Mouse (Mus musculus) layer of hippocampus, adult 8-10 months (tissue): ENCODE measurements around the gene Colec11. TPM values are rescaled to one million over a fixed set of nuclear protein-coding genes. Genes with fewer than 3 reads are reported as not detected.

ENCODE experiments used
- DNase-seq, 2 experiments: peaks; one replicate each; pipeline ENCODE4 v3.0.0; 2022; ENCODE audit warnings: low spot score in 2 of 2
- total RNA-seq, 4 experiments: library from RNA; stranded (reverse); gene quantifications; 2 replicates each; pipeline ENCODE4 v1.2.4; 2022

Colec11 gene
- total RNA-seq: under 1 TPM; 0.55 to 0.85 (median 0.62) TPM

DNA sequence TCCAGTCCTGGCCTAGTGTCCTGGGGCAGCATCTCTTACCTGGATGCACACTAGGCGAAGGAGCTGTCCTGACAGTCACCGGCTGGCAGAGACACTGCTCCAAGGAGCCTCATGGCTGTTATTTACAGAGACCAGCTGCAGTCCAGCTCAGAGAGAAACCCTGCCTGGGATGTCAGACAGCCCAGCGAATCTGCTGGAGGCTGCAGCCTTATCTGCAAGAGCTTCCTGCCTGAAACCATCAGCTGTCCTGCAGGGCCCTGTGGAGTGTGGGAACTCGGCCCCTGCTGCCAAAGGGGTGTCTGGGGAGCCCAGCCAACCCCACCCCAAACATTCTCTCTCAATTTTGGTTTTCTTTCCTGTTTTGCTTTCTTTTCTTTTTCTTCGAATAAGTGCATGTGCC, at the start of gene Colec11:
TSS of gene Colec11 (minus strand) at position 183 of the 400 bp plus-strand sequence.
- DNase-seq: no peak

DNA sequence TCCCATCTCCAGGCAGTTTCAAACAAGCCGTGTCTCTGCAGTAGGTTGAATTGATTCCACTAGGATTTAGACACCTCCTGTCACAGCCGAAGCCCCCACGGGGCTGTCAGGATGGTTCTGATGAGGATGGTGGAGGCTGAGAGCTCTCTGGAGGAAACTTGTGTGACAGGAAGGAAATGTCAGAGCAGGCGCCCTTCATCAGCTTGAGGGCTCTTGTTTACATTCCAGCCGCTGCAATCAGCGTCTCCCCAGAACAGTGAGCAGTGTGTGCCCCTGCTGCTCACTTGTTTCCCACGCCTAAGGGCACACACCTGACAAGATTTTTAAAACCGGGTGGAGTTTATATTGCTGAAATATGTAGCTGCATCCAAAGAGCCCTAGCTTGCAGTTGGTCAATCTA, 44.1 kb upstream of the Colec11 start:
- DNase-seq: no peak

DNA sequence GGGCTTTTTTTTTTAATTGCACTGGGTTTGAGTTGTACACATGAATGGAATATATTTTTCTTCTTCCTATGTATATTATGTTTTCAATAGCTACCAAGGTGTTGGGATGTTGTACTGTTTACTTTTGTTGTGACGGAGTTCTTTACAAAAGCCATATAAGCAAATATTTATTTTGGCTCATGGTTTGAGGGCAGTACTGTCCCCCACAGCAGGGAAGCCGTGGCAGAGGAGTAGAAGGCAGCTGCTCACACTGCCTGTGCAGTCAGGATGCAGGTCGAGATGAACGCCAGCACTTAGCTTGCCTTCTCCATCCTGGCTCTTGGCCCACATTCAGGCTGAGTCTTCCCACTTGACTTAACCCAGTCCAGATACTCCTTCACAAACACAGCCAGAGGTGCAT, 43.6 kb upstream of the Colec11 start:
- no peak for DNase-seq

DNA sequence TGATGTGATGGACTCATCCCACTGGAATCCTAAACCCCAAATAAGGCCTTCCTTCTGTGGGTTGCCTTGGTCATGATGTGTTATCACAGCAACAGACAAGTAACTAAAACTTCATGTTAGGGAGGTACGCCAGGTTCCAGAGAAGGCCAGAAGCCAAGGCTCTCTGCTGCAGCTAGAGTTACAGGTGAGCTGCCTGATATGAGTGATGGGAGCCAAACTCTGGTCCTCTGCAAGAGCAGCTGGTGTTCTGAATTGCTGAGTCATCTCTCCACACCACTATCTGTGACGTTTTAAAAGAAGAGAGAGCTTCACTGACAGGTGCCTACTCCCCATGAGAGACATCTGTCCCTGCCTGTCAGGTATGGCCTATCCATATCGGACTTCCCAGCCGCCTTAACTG, 39.5 kb upstream of the Colec11 start:
- no peak for DNase-seq

DNA sequence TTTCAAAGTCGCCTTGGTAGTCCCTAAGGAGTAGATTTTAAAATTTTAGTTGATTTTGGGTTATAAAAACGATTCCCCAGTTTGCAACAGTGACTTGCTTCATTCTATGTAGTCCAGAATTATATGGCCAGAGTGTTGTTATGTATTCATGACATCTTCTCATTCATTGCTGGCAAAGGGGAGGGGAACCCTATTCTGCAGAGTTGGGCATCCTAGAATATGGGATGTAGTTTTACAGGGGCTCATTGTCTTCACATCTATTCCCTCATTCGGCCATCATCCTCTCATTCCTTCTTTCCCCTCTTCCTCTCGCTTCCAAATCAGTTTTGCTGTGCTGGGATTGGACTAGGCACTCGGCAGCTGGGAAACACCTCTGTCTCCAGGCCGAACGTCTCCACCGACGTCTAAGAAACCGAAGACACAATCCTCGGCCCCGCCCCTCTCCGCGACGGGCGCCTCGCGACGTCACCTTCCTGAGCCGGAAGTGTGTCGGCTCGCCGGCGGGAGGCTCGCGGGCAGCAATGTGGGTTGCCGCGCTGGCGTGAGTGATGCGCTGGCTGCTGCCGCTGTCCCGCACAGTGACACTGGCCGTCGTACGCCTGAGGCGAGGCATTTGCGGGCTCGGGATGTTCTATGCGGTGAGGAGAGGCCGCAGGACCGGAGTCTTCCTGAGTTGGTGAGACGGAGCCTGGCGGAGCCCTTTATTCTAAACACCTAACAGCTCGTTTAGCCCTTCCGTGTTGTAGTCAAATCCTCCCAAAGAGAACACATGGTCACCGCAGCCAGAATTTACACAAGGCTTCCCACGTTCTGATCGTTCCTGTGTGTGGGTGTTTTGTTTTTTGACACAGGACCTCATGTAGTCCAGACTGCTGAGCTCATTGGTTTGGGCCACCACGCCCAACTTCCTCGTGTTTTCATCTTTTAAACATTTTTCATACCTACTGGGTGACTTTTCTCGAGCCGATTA, 26.2 kb upstream of the Colec11 start, which contains the start of gene Rnaseh1:
TSS of gene Rnaseh1 (plus strand) at position 462 of the 970 bp plus-strand sequence.
- peak; percentile 83 to 87 for DNase-seq

DNA sequence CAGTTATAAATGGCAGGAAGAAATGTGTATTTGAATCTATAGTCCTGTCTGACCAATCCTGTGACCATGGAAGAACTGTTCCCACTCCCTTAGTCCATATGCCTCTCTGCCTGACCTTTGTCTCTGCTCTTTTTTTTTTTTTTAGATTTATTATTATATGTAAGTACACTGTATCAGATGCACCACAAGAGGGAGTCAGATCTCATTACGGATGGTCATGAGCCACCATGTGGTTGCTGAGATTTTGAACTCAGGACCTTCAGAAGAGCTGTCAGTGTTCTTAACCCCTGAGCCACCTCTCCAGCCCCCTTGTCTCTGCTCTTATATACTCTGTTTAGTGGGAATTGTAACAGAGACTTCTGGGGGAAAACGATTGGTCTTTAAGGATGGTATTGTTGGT, 15.6 kb upstream of the Colec11 start:
- DNase-seq: no peak

DNA sequence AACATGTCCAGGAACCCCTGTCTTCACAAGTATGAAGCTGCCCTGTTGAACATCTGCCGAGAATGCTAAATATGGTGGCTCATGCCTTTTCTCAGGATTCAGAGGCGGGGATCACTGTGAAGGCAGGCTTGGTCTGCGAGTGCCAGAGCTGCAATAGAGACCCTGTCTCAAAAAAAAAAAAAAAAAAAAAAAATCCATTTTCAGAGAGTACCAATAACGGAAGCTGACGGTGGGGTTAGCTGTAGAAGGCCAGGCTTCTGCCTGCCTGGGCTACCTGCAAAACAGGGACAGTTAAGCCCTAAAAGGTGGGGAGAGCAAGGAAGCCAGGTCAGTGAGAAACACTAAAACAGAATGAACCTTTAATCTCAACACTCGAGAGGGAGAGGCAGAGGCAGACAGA, 13.4 kb upstream of the Colec11 start:
- no peak for DNase-seq

DNA sequence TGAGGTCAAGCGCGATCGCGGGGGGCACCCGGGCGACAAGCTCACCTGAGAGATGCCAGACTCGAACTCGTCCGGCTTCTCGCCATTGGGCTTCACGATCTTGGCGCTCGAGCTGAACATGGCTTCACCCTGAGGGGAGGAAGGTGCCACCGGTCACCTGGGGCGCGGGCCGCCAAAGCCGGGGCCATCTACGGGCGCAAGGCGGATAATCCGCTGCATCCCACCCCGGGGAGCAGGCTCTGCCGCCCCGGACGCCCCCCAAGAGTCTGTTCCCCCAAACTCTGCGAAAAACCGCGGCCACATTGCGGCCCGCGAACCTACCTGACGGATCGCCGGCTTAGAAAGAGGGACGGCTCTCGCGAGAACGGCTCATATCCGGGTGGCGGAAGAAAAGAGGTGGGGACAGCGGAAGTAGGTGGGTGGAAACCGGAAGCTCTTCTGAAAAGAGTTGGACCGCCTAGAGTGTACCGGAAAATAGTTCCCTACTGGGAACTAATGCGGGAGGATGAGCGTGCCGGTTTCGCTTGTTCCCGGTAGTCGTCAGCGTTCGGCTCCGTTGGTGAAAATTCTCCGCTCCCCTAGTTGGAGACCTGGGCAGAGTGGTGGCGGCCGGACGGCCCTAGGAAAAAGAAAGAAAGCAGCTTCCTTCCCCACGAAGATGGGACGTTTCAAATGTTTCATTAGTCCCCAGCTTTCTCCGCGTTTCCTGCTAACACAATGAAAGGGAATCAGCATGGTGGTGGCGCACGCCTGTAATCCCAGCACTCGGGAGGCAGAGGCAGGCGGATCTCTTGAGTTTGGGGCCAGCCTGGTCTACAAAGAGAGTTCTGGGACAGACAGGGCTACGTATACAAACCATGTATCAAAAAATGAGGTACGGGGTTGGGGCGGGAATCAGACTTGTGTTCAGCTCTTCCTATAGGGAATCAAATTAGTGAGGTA, 12.6 kb upstream of the Colec11 start, which contains the start of gene Rps7:
TSS of gene Rps7 (minus strand) at position 419 of the 942 bp plus-strand sequence.
- DNase-seq: peak; percentile 87 to 91

DNA sequence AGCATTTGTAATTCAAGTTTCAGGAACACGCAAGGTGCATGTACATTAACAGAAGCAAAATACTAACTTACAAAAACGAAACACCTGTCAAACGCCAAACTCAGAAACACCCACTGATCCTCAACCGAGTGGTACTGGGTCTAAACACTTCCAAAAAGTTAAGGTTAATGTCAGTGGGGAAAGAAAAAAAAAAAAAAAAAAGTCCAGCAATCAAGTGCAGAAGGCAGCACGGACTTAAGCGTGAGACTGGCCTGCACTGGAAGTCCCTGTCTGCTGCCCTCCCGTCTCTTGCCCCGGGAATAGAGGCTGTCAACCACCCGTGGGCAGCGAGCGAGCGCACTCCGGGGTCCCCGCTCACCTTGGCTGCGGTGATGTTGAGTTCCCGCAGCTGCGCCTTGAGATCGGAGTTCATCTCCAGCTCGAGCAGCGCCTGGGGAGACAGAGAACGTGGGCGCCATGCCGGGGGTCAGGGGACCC, 11.9 kb upstream of the Colec11 start:
- DNase-seq: no peak

DNA sequence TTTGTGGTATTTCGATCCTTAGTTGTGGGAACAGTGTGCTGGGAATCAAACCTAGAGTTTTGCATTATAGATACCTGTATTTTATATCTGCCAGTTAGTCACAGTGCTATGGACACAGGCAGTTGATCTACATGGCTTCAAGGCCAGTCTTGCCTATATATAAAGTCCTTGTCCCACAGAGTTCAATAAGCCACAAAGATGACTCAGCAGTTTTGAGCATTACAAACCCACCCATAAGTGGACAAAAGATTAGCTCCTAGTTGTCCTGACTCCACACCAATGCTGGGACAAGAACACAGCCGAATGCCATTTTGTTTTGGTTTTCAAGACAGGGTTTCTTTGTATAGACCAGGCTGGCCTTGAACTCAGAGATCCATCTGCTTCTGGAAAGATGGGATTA, 5.3 kb upstream of the Colec11 start:
- DNase-seq: no peak

DNA sequence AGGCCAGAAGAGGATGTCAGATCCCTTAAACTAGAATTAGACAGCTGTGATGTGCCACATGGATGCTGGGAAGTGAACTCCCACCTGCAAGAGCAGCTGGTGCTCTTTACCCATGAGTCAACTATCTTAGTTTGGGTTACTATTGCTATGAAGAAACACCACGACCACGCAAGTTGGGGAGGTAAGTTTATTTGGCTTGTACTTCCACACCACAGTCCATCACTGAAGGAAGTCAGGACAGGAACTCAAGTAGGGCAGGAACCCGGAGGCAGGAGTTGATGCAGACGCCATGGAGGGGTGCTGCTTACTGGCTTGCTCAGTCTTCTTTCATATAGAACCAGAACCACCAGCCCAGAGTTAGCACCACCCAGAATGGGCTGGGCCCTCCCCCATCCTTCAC, 3.9 kb upstream of the Colec11 start:
- no peak for DNase-seq

DNA sequence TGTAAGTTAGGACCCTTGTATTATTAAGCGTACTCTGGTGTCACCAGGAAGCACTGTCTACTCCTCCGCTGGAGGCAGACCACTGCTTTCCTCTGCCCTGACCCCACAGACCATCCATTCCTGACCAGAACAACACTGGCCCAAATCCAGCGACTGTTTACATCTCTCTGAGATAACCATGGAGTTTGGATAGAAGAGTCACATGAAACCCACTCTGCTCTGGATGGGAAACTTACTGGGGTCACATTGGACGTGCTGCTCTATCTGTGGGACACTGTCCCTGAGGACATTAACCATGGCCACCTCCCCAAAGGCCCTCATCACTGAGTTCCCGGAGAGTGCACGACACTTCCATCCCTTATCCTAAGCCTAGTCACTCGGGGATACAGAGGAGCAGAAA, 2.2 kb upstream of the Colec11 start:
- DNase-seq: no peak

DNA sequence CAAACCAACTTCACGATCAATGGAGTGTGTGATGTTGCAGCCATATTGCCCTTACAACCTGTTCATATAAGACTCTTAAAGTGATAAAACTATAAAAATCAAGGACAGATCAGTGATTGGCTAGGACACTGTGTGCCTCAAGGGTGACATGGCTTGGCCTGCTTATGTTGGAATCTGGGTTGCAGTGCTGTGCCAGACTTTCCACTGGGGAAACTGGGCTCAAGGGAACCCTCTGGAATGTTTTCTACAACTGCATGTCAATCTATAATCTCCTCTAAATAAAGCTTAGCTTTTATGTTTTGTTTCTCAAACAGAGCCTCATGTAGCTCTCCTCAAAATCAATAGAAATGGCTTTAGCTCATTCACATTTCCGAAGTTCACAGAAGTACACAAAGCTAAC, 1.1 kb upstream of the Colec11 start:
- no peak for DNase-seq

DNA sequence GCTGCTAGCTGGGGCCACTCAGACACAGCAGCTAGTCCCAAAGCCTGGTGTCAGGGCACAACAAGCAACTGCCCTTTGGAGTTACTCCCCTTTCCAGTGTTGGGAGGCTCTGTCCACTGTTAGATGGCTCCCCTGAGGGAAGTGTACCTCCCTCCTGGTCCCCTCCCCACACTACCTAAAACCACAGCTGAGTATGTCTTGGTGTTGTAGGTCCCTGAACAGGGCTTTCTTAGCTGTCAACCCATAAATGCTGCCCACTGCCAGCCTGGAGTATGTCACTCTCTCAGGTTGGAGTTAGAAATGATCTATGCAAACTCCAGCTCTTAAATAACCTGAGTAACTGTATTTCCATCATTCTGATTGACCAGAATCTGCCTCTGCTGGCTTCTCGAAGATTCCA, 536 bp downstream of the Colec11 start:
- DNase-seq: no peak

DNA sequence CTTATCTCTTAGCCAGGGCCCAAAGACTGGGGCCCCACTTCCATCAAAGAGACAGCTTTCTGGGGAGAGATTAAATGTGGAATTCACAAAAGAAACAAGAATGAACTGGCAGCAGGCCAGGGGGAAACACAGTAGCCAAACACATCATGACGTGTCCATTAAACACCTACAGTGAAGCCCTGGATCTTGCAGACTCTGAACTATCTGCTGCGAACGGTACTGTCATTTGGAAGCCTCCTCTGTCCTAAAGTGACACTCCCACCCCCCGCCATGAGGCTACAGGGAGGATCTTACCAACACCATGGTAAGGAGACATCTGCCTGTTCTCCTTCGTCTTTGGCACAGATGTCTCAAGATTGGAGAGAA, 1.0 kb downstream of the Colec11 start:
- DNase-seq: peak; percentile 27 to 38

DNA sequence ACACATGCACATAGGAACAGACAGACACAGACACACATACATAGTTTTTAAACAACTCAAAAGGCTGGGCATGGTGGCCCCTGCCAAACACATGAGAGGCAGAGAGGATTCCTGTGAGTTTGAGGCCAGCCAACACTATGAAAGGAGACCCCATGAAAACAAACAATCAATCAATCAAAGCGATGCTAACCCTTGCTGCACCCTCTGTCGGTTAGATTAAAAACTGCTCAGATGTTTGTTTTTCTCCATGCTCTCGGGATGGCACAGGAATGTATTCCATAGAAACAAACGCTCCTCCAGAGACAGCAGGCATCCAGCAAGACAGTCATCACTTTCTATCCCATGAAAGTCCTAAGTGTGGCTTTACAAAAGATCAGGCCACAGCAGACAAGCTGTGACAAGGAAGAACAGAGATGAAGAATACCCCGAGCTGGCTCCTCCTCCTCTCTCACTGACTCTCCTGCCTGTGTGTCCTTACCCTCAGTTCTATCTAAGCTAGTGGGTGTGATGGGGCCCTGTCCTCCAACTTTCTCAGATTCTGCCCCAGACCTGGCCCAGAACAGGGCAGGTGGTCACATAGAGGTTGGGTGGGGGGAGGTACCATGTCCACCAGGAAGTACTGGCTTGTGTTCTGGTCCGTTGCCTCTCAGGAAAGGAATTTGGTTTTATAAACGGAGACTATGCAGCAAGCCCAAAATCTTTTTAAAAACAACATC, 1.6 kb downstream of the Colec11 start:
- no peak for DNase-seq

DNA sequence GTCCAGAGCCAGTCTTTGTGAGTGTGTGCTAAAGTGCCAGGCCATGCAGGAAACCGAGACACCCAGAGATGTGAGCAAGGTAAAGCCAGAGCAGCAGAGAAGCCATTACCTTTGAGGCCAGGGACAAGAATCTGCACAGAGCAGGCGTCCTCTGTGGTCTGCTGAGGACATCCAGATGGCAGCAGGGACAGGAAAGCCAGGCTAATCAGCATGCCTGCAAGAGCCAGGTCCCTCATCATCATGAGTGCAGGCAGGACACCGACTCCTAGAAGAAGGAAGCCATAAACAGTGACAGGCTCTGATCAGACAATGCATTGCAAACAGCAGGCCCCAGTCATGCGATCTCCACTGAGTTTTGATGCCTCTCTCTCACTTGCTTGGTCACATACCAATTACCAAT, 5.9 kb downstream of the Colec11 start:
- no peak for DNase-seq

DNA sequence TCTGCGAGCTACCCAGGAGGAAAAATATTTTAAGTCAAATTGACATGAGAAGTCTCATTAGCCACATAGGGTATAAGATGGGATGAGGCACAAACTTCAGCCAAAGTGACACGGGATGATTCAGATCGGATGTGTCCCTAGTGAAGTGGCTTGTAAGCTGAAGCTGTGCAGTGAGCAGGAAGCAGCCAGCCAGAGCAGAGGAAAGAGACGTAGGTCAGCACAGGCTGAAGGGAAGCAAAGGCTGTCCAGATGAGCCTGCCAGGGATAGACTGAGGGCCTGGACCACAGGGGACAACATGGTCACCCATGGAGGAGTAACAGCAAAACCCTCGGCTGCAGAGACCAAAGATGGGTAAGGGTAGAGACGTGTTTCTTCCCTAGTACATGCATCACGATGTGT, 8.8 kb downstream of the Colec11 start:
- no peak for DNase-seq

DNA sequence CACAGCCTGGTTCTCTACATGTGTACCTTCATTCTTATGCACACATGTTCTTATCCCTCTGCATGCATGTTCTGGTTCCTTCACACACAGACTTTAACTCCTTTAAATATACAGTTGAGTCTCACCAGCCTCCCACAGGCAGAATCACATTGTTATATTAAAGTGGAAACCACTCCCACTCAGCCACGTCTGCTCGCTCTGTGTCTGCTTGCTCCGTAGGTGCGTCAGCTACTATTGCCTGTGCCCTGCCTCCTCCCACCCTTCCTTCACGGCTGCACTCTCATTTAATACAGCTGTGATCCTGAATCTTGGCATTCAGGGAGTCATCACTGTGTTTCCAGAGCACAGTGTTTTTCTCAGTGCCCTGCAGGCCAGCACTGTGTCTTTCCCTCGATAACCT, 10.8 kb downstream of the Colec11 start:
- no peak for DNase-seq

DNA sequence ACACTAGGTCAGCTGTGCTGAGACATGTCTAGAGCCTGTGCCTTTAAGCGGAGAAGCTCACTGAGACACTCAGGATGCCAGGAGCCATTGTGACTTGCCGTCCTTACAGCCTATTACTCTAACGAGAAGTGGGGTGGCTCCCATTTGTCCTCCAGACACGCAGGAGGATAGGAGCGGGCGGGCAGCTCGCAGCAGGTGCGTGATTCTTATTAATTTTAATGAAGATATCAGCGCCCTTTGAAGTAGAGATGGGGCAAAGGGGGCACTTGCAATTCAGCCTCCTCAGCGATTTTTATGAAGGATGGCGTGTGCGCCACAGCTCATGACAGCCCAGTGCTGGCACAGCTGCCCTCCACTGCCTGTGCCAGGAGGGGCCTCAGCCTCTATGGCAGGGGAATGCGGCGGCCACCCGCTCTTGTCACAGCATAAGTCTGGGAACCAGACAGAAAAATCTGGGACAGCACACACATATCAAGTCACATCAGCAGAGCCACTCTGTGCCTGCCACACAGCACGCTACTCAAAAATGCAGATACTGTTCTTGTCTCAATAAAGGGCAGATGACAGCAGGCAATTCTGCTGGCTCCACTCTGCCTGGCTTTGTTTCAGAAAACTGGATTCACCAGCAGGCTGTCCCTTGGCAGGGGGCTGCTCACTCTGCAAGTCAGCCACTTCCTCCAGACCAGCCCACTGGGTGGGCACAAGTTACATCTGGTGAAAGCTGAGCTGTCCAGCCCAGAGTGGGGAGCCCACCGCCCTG, 15.5 kb downstream of the Colec11 start:
- peak; percentile 71 to 72 for DNase-seq
